Mouse (Mus musculus): Measurements from ENCODE around the gene Prss56. TPM values are rescaled to one million over a fixed set of nuclear protein-coding genes. Genes with fewer than 3 reads are reported as not detected.

Prss56 gene
- total RNA-seq (2023) = not detected

DNA sequence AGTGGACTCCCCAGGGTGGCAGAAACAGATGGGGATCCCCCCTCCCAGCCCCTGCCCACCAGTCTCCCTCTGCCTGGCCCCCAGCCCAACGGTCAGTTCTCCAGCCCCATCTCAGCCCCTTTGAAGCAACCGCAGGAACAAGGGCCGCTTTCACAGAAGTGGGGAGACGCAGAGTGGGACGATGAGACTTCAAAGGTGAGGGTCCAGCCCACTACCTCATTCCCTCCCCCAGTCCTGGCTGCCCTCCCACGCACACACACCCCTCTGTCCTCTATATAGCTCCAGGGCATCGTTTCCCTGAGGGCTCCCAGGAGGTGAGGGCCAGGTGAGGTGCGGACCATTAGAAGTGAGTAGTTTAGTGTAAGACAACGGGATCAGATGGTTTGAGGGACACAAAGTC is at the start of gene Prss56:
TSS of gene Prss56 (plus strand) at position 301 of the 400 bp plus-strand sequence.

DNA sequence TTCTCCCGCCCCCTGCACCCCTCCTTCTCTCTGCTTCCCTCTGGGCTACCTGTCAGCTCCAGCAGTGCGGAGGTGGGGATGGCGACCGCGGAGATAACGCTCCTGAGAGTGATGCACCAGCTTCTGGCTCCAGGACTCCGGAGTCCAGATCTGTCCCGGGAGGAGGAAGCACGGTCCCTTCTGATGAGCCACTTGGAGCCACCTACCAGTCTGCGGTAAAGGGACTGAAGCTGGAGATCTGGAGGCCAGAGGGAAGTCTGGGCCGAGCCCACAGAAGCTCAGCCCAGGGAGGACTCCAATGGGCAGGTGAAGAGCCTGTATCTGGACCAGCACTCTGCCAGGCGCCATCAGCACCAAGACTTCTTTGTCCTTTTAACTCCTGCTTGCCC is 26.9 kb upstream of the Prss56 start, which contains the start of gene Ecel1:
TSS of gene Ecel1 (minus strand) at position 323 of the 389 bp plus-strand sequence.

DNA sequence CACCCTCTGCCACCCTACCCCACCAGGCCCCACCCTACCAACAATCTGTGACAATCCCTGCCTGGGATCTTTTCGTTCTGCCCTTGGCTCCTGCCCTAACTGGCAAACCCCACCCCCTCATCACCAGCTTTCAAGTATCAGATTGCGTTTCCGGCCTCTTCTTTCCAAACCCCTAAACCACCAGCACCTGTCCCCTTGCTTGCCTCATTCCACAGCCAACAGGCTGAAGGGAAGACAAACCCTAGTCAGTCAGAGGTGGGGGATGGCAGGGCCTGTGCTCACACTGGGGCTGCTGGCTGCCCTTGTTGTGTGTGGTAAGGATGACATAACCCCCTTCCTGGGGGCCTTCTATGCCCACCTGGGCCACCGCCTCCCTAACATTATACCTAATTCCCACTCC is 7.3 kb downstream of the Prss56 start, which contains the start of gene Chrnd:
TSS of gene Chrnd (plus strand) at position 179 of the 400 bp plus-strand sequence.

DNA sequence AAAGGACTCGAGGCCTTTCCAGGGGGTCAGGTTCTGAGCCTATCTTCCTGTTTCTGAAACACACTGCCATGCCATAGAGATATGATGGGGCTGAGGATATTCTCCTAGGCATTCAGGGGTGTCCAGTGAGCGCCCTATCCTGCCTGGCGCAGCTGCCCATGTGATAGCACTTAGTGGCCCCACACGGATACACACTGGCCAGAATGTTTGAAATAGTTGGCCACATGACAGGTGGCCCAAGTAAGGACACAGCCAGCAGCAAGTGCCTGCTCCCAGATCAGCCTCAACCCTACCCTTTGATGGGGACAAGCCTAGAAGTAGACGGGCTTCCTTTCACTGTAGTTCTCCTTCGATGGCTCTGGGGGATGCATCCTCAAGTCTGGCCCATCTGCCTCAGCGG is 21.4 kb downstream of the Prss56 start, which contains the start of gene Chrng:
TSS of gene Chrng (plus strand) at position 193 of the 400 bp plus-strand sequence.

DNA sequence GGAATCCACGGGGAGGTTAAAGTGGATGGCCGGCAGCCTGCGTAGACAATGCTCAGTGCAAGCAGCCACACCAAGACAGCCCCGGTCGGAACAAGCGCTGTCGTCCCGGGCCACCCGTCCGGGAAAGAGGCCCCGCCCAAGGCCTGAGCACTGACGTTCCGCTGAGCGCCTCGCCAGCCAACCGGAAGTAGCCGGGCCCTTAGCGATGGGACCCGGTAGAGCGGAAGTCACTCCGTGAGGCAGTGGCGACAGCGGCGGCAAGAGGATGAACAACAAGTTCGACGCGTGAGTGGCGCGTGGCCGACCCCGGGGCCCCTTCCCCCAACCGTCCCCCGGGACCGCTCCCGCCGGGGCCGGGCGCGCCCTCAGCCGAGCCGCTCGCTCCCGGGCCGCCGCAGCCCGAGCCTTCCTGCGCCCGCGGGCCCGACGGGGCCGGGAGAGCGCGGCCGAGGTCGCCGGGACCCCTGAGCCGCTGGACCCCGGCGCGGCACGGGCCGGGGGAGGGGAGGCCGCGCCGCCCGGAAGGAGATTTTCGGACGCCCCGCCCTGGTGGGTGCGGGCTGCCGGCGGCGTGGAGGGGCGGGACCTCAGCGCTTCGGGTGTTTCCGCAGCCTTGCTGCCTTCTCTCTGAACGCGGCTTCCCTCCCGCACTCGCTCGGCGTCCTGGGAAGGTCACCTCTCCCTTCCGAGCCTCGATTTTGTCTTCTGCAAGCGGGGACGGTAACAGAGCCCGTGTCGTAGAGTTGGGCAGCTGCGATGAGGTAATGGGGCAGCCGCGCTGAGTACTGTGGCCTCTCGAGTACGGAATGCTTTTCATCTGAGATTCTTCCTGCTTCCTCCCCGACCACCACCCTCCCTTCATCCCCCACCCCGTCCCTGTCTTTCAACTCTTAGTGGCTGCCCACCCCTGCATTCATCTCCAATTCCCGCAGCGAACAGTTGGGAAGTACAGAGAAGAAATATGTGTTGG is 30.9 kb downstream of the Prss56 start, which contains the start of gene Eif4e2:
TSS of gene Eif4e2 (plus strand) at position 180 of the 970 bp plus-strand sequence.

Other genes with a start within 250 kb of the Prss56 start
- not detected for gene Alppl2, start 93.4 kb upstream of the Prss56 start, total RNA-seq (2023)
- gene Alpi, start 81.7 kb upstream of the Prss56 start, total RNA-seq (2023) = not detected
- gene Akp3, start 58.3 kb upstream of the Prss56 start, total RNA-seq (2023) = not detected
- gene Ecel1, start 26.8 kb upstream of the Prss56 start, total RNA-seq (2023) = 1 to 10 TPM in 1 of 2 experiments, not detected in 1; 1.6 TPM
- not detected for gene Chrnd, start 7.3 kb downstream of the Prss56 start, total RNA-seq (2023)
- gene Chrng, start 21.3 kb downstream of the Prss56 start, total RNA-seq (2023) = not detected
- gene Eif4e2, start 30.6 kb downstream of the Prss56 start, total RNA-seq (2023) = 100 to 1,000 TPM; 138 to 147 TPM
- not detected for gene Efhd1, start 81.0 kb downstream of the Prss56 start, total RNA-seq (2023)
- gene Gigyf2, start 143.7 kb downstream of the Prss56 start, total RNA-seq (2023) = 100 to 1,000 TPM; 128 to 137 TPM
- not detected for gene Kcnj13, start 211.4 kb downstream of the Prss56 start, total RNA-seq (2023)